Mouse (Mus musculus): ENCODE results near the gene Gmnn. TPM values are rescaled to one million over a fixed set of nuclear protein-coding genes. Genes with fewer than 3 reads are reported as not detected.
"Not testable (repeated sequence)": the region's sequence is repeated elsewhere in the genome, so short reads cannot be mapped to it uniquely, and the experiment has no call there.

Gmnn gene
- polyA plus RNA-seq, 1 experiment = not detected

DNA sequence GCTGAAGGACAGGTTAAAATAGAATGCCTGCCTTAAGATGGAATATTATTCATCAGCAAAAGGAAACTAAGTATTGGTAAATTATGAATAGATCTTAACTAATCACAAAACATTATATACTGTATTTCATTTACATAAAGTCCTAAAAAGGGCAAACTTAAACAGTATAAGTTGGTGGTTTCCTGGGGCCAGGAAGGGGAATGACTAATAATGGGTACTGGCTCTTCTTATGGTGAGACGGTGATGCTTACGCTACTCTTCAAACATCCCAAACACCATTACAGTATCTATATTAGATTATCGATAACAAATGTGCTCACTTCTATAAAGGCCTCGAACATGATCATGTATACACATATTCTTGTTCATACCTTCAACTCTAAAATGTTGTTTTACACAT is 37.0 kb upstream of the Gmnn start:
- 99% methylated on average over 4 of the region's 4 CpGs for WGBS
- Histone ChIP-seq H3K4me1 (ENCODE audit: control insufficient read depth, insufficient read depth, low read length) (no peaks in the 10 kb centered on the region), H3K4me3 (ENCODE audit: insufficient read depth, low read depth, low read length) (no peak overlapping the region), H3K27ac (ENCODE audit: insufficient read depth, low read depth, low read length) (no peak overlapping the region)
- TF ChIP-seq POLR2A (IDR thresholded peaks at IDR 0.05; ENCODE audit: insufficient read depth, low read depth, low read length) (no peak), CTCF (IDR thresholded peaks at IDR 0.05; ENCODE audit: insufficient read depth, low read depth, low read length) (no peak)

DNA sequence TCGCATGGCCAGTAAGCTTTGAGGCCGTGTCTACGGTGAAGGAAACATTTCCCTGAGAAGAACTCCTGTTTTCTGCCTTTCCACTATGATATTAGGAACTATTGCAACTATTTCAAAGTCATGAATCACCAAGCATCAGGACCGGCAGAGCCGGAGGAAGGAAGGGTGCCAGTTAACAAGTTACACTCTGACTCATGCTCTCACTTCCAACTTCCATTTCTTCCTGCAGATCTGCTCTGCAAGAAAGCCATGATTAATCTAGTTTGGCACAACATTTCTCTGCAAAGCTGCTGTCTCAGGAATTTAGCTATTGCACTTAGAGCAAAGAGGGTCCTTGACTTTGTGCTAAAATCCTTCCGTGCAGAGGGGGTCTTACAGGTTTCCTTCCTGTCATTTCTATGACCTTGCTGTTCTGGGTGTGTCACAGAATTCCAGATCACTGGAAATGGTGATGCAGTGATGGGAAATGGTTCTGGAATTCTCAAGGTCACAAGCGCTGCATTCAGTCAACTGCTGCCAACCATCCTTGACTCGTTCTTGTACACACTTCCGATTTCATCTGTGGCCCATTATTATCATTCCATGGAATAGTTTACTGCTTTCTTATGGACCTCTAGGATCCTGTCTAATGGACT is 30.8 kb upstream of the Gmnn start:
- Histone ChIP-seq H3K4me1 (ENCODE audit: control insufficient read depth, insufficient read depth, low read length) (no peaks in the 10 kb centered on the region), H3K27ac (ENCODE audit: insufficient read depth, low read depth, low read length) (no peak overlapping the region), H3K4me3 (ENCODE audit: insufficient read depth, low read depth, low read length) (no peak overlapping the region)
- TF ChIP-seq POLR2A (IDR thresholded peaks at IDR 0.05; ENCODE audit: insufficient read depth, low read depth, low read length) (no peak), CTCF (IDR thresholded peaks at IDR 0.05; ENCODE audit: insufficient read depth, low read depth, low read length) (no peak)
- WGBS = 86% methylated on average over 9 of the region's 9 CpGs

DNA sequence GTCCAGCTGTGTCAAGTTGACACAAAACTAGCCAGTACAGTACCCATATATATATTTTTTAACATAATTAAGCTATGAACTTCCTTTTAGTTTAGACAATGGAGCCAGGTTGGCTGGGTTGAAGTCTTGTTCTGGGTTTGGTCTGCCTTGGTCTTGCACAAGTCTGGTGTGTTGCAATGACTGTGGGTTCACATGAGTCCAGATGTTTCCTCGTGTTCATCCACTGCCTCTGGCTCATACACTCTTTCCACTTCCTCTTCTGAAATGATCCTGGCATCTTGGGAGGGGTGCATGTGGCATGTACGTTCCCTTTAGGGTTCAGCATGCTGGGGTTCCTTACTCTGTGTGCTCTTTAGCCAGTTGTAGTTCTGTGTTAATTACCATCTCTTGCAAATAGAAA is 29.6 kb upstream of the Gmnn start:
- no peak overlapping the region for H3K4me3 ChIP-seq (ENCODE audit: insufficient read depth, low read depth, low read length)
- 79% methylated on average over 2 of the region's 2 CpGs for WGBS
- no peaks in the 10 kb centered on the region for H3K4me1 ChIP-seq (ENCODE audit: control insufficient read depth, insufficient read depth, low read length)
- no peak for TF ChIP-seq POLR2A (IDR thresholded peaks at IDR 0.05; ENCODE audit: insufficient read depth, low read depth, low read length)
- TF ChIP-seq CTCF (IDR thresholded peaks at IDR 0.05; ENCODE audit: insufficient read depth, low read depth, low read length) = no peak
- no peak overlapping the region for H3K27ac ChIP-seq (ENCODE audit: insufficient read depth, low read depth, low read length)

DNA sequence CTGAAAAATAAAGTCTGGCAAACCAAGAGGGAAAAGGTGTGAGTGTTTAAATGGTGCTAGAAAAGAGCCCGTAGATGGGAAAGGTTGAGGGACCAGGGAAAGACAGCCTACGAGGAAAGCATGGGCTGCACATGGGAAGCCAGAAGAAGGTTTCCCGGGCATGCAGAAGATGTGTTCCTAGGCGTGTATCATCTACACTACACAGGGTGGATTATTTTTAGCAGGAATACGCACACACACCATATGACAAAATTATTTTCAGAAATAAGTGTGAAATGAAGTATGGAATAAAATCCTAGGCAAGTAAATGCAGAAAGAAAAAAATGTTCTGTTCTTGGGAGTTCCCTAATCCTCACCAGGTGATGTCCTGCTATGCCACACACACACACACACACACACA is 25.8 kb upstream of the Gmnn start:
- H3K4me1 ChIP-seq (ENCODE audit: control insufficient read depth, insufficient read depth, low read length) = no peaks in the 10 kb centered on the region
- 85% methylated on average over 5 of the region's 5 CpGs for WGBS
- TF ChIP-seq POLR2A (IDR thresholded peaks at IDR 0.05; ENCODE audit: insufficient read depth, low read depth, low read length) (no peak), CTCF (IDR thresholded peaks at IDR 0.05; ENCODE audit: insufficient read depth, low read depth, low read length) (no peak)
- H3K27ac ChIP-seq (ENCODE audit: insufficient read depth, low read depth, low read length) = no peak overlapping the region
- no peak overlapping the region for H3K4me3 ChIP-seq (ENCODE audit: insufficient read depth, low read depth, low read length)

DNA sequence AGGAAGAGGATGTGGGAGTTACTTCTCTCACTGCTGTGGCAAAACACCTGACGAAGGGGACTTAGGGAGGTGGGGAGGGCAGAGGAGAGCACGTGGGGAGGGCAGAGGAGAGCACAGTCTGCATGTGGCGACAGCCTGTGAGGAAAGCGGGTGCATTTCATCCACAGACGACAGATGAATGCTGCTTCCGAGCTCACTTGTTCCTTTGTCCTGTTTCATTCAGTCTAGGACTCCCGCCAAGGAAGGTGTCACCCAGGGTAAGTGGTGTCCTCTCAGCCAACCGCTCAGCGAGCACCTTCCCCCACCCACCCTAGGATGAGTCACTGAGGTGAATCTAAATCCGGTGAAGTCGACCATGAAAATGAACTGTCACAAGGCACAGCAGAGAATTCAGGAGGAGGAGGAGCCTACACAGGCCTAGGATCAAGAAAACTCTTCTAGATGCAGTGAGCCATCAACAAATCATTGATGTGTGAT is 24.3 kb upstream of the Gmnn start:
- Histone ChIP-seq H3K4me3 (ENCODE audit: insufficient read depth, low read depth, low read length) (no peak overlapping the region), H3K4me1 (ENCODE audit: control insufficient read depth, insufficient read depth, low read length) (no peaks in the 10 kb centered on the region; the same call in 1 of the 2 replicates), H3K27ac (ENCODE audit: insufficient read depth, low read depth, low read length) (no peak overlapping the region; the same call in 1 of the 2 replicates)
- WGBS = 39% methylated on average over 11 of the region's 11 CpGs
- TF ChIP-seq POLR2A (IDR thresholded peaks at IDR 0.05; ENCODE audit: insufficient read depth, low read depth, low read length) (no peak), CTCF (IDR thresholded peaks at IDR 0.05; ENCODE audit: insufficient read depth, low read depth, low read length) (no peak)

DNA sequence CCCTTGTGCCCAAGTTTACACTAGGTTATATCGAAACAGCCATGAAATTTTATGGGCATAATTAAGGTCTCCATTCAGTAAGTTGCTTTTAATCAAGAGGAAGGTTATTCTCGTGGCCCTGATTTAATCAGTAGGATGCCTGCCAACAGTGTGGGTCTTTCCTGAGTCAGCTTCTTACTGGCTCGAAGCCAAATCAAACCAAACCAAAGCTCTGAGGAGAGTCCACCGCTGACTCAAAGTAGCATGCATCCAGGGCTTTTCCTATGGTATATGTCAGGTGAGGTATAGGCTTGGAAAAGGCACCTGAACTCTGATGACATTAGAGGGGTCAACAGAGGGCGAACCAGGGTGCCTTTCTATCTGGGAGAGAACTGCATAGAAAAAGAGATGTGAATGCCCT is 20.2 kb upstream of the Gmnn start:
- 42% methylated on average over 5 of the region's 5 CpGs for WGBS
- TF ChIP-seq CTCF (IDR thresholded peaks at IDR 0.05; ENCODE audit: insufficient read depth, low read depth, low read length) = no peak
- no peak for TF ChIP-seq POLR2A (IDR thresholded peaks at IDR 0.05; ENCODE audit: insufficient read depth, low read depth, low read length)
- H3K27ac ChIP-seq (ENCODE audit: insufficient read depth, low read depth, low read length) = no peak overlapping the region
- no peak overlapping the region for H3K4me3 ChIP-seq (ENCODE audit: insufficient read depth, low read depth, low read length)
- H3K4me1 ChIP-seq (ENCODE audit: control insufficient read depth, insufficient read depth, low read length) = no peaks in the 10 kb centered on the region; the same call in 1 of the 2 replicates

DNA sequence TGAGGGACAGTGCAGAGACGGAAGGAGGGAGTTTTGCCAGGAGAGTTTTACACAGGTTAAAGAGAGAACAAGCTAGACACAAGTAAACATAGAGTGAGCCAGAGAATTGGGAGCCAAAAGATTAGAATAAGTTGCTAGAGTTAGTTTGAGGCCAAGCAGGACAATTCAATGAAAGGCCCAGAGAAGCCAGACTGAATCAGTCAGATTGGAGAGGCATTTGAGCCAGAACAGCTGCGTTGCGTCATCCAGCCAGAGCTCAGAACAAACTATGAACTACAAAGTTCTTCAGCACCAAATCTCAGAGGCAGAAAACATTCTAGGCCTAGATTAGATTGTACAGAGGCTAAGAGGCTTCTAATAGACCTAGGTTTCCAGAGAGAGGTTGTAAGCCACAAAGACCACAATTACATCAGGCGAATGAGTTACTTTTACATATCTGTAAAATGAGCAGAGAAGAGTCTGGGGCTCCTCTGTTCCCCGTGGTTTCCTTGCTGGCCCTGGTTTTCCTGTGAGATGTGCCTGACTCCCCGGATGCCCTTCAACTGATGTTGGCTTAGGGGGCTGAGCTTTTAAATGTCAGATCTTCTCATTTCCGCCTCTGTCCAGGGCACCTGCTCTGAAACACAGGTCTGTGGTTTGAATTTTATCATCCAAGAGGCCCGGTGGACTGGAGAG is 17.1 kb upstream of the Gmnn start:
- TF ChIP-seq CTCF (IDR thresholded peaks at IDR 0.05; ENCODE audit: insufficient read depth, low read depth, low read length) = no peak
- TF ChIP-seq POLR2A (IDR thresholded peaks at IDR 0.05; ENCODE audit: insufficient read depth, low read depth, low read length) = no peak
- Histone ChIP-seq H3K4me3 (ENCODE audit: insufficient read depth, low read depth, low read length) (no peak overlapping the region), H3K4me1 (ENCODE audit: control insufficient read depth, insufficient read depth, low read length) (no peaks in the 10 kb centered on the region; the same call in 1 of the 2 replicates), H3K27ac (ENCODE audit: insufficient read depth, low read depth, low read length) (no peak overlapping the region)
- WGBS = 90% methylated on average over 8 of the region's 8 CpGs

DNA sequence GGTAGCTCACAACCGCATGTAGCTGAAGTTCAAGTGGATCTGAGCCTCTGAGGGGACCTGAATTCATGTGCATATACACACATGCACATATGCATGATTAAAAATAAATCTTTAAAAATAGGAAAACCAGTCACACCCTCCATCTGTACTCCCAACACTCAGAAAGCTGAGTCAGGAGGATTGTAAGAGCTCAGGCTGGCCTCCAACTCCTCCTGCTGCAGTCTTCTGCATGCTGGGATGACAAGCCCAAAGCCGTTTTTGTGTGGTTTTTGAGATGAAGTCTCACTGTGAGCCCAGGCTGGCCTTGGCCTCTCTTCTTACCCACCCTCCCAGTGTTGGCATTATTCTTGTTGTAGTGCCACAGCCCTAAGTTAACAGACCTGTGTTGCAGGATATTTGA is 16.3 kb upstream of the Gmnn start:
- TF ChIP-seq POLR2A (IDR thresholded peaks at IDR 0.05; ENCODE audit: insufficient read depth, low read depth, low read length) (no peak), CTCF (IDR thresholded peaks at IDR 0.05; ENCODE audit: insufficient read depth, low read depth, low read length) (no peak)
- 80% methylated on average over 2 of the region's 2 CpGs for WGBS

DNA sequence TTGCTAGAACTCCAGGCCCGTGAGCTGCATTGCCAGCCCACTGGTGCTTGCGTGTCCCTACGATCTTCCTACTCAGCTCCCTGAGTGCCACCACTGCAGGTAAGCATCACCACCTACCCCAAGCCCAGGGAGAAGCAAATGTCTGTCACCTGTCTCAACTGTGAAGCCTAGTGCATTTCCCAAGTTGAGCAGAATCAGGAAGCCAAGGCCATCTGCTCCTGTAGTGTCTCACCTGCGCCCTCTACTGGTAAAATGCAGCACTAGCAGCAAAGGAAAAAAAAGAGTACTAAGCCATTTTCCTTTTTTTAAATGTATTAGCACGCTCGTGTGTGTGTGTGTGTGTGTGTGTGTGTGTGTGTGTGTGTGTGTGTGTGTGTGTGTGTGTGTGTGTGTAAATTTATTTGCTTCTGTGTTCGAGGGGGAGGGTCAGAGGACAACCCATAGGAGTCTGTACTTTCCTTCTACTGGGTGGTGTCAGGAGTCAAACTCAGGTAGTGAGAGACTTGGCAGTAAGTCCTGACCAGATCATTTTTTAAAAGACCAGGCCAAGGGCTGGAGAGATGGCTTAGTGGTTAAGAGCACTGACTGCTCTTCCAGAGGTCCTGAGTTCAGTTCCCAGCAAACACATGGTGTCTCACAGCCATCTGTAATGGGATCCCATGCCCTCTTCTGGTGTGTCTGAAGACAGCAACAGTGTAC is 14.6 kb upstream of the Gmnn start:
- Histone ChIP-seq H3K4me1 (ENCODE audit: control insufficient read depth, insufficient read depth, low read length) (no peaks in the 10 kb centered on the region), H3K27ac (ENCODE audit: insufficient read depth, low read depth, low read length) (no peak overlapping the region), H3K4me3 (ENCODE audit: insufficient read depth, low read depth, low read length) (no peak overlapping the region)
- WGBS = 45% methylated on average over 7 of the region's 7 CpGs
- no peak for TF ChIP-seq POLR2A (IDR thresholded peaks at IDR 0.05; ENCODE audit: insufficient read depth, low read depth, low read length)
- TF ChIP-seq CTCF (IDR thresholded peaks at IDR 0.05; ENCODE audit: insufficient read depth, low read depth, low read length) = peak; percentile 29; the same call in 1 of the 2 replicates

More for the DNA sequence above, 16.3 kb upstream of the Gmnn start:
- Histone ChIP-seq H3K27ac (ENCODE audit: insufficient read depth, low read depth, low read length) (no peak overlapping the region), H3K4me3 (ENCODE audit: insufficient read depth, low read depth, low read length) (no peak overlapping the region), H3K4me1 (ENCODE audit: control insufficient read depth, insufficient read depth, low read length) (no peaks in the 10 kb centered on the region; the same call in 1 of the 2 replicates)

DNA sequence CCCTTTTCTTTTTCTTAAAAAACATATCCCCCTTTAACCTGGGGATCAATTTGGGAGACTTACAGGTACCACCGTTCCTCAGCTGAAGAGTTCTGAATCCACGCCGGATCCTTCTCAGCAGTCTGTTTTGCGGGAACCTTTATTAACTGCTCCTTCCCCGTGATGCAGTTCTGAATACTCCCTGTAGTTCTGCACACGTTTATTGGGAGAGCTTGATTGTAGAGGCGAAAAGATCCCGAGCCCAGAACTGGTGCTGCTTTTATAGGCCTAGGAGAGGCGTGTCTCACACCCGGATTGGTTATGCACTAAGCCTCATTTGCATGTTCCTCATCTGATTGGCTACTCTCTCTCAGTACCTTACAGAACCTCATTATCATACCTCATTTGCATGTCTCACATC is 9.8 kb upstream of the Gmnn start:
- not testable (repeated sequence) for H3K4me1 ChIP-seq (ENCODE audit: control insufficient read depth, insufficient read depth, low read length); H3K4me3 ChIP-seq (ENCODE audit: insufficient read depth, low read depth, low read length); H3K27ac ChIP-seq (ENCODE audit: insufficient read depth, low read depth, low read length)
- WGBS = 96% methylated on average over 10 of the region's 10 CpGs

DNA sequence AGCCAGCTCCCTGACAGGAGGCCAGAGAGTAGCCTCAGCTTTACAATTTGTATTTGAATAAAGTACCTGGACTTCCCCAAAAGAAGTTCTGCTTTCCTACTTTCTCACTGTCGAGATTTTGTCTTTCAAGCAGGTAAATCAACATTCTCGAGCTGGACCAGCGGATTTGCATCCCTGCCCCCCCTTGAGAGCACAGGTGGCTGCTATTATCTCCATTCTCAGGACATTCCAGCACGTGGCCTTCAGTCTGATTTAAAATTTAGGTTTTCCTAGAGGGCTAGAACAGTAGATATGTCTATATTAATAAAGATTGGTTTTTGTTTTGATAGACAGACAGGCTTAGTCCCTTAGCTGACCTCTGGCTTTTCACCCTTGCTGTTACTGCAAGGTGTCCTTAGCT is 6.1 kb upstream of the Gmnn start:
- H3K4me1 ChIP-seq (ENCODE audit: control insufficient read depth, insufficient read depth, low read length); H3K4me3 ChIP-seq (ENCODE audit: insufficient read depth, low read depth, low read length); H3K27ac ChIP-seq (ENCODE audit: insufficient read depth, low read depth, low read length): not testable (repeated sequence)
- WGBS = 77% methylated on average over 4 of the region's 4 CpGs
